Mouse (Mus musculus) hindbrain, embryonic 14.5 days (tissue): Measurements from ENCODE around the gene Nlk. TPM values are rescaled to one million over a fixed set of nuclear protein-coding genes. Genes with fewer than 3 reads are reported as not detected.

Source experiments
- ATAC-seq: fragments of 200-750 bp; cut with Nextera tagmentation; 2 replicates; pipeline ENCODE4 v1.8.0; 2017; ENCODE audit warnings: moderate number of reproducible peaks, mild to moderate bottlenecking, moderate TSS enrichment, moderate library complexity; ENCODE audit not compliant: low FRiP score
- DNase-seq: peaks from one replicate; pipeline ENCODE4 v3.0.0-alpha.2; 2015; ENCODE audit warnings: low spot score
- H3K27ac ChIP-seq: fragments of 300-500 bp; sonication (generic); 2 replicates; pipeline ENCODE4 v1.5.1; 2014; ENCODE audit warnings: mild to moderate bottlenecking, moderate library complexity
- H3K27me3 ChIP-seq: fragments of 300-500 bp; sonication (generic); 2 replicates; pipeline ENCODE4 v1.6.1; 2014; ENCODE audit warnings: mild to moderate bottlenecking, low read length, mixed read lengths; ENCODE audit not compliant: control insufficient read depth, insufficient read depth
- H3K36me3 ChIP-seq: fragments of 300-500 bp; sonication (generic); replicated peaks from 2 replicates; pipeline ENCODE4 v1.6.1; 2014; ENCODE audit not compliant: control insufficient read depth, insufficient read depth
- H3K4me1 ChIP-seq: fragments of 300-500 bp; sonication (generic); replicated peaks from 2 replicates; pipeline ENCODE4 v1.6.1; 2014; ENCODE audit warnings: antibody characterized with exemption, low read length, mixed read lengths; ENCODE audit not compliant: control insufficient read depth, insufficient read depth
- H3K4me2 ChIP-seq: fragments of 300-500 bp; sonication (generic); replicated peaks from 2 replicates; pipeline ENCODE4 v1.6.1; 2014; ENCODE audit warnings: mild to moderate bottlenecking, moderate library complexity
- H3K4me3 ChIP-seq: fragments of 300-500 bp; sonication (generic); replicated peaks from 2 replicates; pipeline ENCODE4 v1.5.1; 2014; ENCODE audit warnings: mild to moderate bottlenecking, low read length
- H3K9ac ChIP-seq: fragments of 300-500 bp; sonication (generic); 2 replicates; pipeline ENCODE4 v1.6.1; 2014
- H3K9me3 ChIP-seq: fragments of 300-500 bp; sonication (generic); 2 replicates; pipeline ENCODE4 v1.6.1; 2016; ENCODE audit warnings: low read length; ENCODE audit not compliant: control insufficient read depth
- WGBS: fragments of 180-500 bp; shearing (Covaris S2); extraction: QIAGEN DNeasy Blood & Tissue Kit; methylation state at CpG from one replicate; pipeline ENCODE4 v1.1.7; 2014; 5-methylcytosine and 5-hydroxymethylcytosine counted together
- polyA plus RNA-seq: library from polyadenylated mRNA; unstranded; fragments of >200 nt; fragmentation: Nextera tagmentation; extraction: Ambion mirVana; gene quantifications from 2 replicates; pipeline ENCODE4 v1.2.1, GENCODE M21; 2014

Nlk gene
- polyA plus RNA-seq, 1 experiment from 2014 or later: 29.3 TPM

DNA sequence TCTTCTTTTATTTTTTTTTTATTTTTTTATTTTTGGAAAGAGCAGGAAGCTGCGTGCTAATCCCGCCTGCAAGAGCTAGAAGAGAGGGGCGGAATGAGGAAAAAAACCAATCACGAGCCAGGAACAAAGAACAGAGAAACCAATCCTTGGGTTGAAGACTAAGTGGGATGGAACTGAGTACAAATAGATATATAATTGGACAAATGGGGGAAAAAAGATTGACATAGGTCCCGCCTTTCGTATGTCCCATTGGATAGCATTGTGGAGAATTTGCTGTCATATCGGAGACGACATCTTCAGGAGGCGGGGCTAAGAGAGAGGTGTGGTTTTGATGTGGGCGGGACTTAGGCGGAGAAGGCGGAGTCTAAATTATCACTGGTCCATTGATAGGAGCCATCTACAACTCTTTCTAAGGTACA lies 589 bp upstream of the Nlk start:
- peak overlapping the region; percentile 92 for H3K4me3 ChIP-seq
- under 1% methylated on average over 12 of the region's 12 CpGs for WGBS
- H3K36me3 ChIP-seq: no peaks in the 10 kb centered on the region
- peak overlapping the region; percentile 91 for H3K27ac ChIP-seq
- H3K27me3 ChIP-seq: no peaks in the 10 kb centered on the region
- ATAC-seq (peak; percentile 94), DNase-seq (peak; percentile 95)
- peak overlapping the region; percentile 2 for H3K4me2 ChIP-seq
- no peaks in the 10 kb centered on the region for H3K9me3 ChIP-seq
- peaks cover 36% of the 10 kb centered on the region for H3K4me1 ChIP-seq
- H3K9ac ChIP-seq: no peak overlapping the region

- Histone ChIP-seq H3K27me3 (no peaks in the 10 kb centered on the region), H3K9ac (0 out of 2 replicates have a peak overlapping the region, but pooled peaks have one; percentile 16), H3K4me1 (peaks cover 58% of the 10 kb centered on the region), H3K4me3 (peak overlapping the region; percentile 19), H3K9me3 (no peaks in the 10 kb centered on the region), H3K27ac (0 out of 2 replicates have a peak overlapping the region, but pooled peaks have one; percentile 26), H3K36me3 (no peaks in the 10 kb centered on the region), H3K4me2 (peak overlapping the region; percentile 81)
- WGBS: 47% methylated on average over 3 of the region's 3 CpGs
- no peak for DNase-seq
- ATAC-seq: no peak
Observed at GRCm38 (mm10) chr11:78694249-78694648, 2.9 kb downstream of the Nlk start.

DNA sequence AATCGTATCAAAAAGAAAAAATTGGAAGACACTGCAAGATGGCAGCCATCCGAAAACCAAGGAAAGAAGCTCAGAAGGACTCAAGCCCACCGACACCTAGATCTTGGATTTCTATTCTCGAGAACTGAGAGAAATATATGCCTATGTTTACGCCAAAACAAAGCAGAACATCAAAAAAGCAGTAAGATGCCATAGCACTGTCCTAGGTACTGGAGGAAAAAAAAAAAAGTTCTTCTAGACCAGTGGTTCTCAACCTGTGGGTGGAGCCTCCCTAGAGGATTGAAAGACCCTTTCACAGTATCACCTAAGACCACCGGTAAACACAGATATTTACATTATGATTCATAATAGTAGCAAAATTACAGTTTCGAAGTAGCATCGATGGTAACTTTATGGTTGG lies 3.9 kb downstream of the Nlk start:
- 97% methylated on average over 8 of the region's 8 CpGs for WGBS
- Histone ChIP-seq H3K36me3 (no peaks in the 10 kb centered on the region), H3K9ac (no peak overlapping the region), H3K4me2 (peak overlapping the region; percentile 81; the same call in 1 of the 2 replicates), H3K4me1 (peaks cover 67% of the 10 kb centered on the region), H3K9me3 (no peaks in the 10 kb centered on the region), H3K27ac (no peak overlapping the region), H3K27me3 (no peaks in the 10 kb centered on the region), H3K4me3 (no peak overlapping the region)
- DNase-seq (no peak), ATAC-seq (no peak)

DNA sequence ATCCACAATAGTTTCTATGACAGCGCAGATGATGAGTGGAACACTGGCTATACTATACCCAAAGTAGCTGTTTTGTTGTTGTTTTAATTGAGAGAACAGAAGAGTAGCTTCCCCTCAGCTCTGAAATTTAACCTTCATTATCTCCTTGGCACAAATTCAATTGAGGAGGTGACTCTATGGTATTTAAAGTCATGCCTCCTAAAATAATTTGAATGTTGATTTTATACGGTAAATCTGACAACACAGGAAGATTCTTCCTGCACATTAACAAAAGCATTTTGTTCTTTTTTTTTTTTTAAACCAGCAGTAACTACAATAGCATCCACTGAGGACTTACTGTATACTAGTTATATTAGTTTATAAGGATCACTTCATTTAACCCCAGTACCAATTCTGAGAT lies 6.0 kb downstream of the Nlk start:
- Histone ChIP-seq H3K9me3 (no peaks in the 10 kb centered on the region), H3K4me2 (no peak overlapping the region), H3K4me3 (no peak overlapping the region), H3K27me3 (no peaks in the 10 kb centered on the region), H3K4me1 (peaks cover 67% of the 10 kb centered on the region), H3K27ac (no peak overlapping the region), H3K36me3 (no peaks in the 10 kb centered on the region), H3K9ac (no peak overlapping the region)
- DNase-seq (no peak), ATAC-seq (no peak)
- whole genome bisulfite sequencing: 66% methylated on average over 2 of the region's 2 CpGs

GRCm38 (mm10) chr11:78690547-78690946 lies 6.6 kb downstream of the Nlk start:
- Histone ChIP-seq H3K36me3 (no peaks in the 10 kb centered on the region), H3K27me3 (no peaks in the 10 kb centered on the region), H3K4me2 (no peak overlapping the region), H3K4me1 (peaks cover 61% of the 10 kb centered on the region), H3K9me3 (no peaks in the 10 kb centered on the region), H3K4me3 (no peak overlapping the region), H3K9ac (no peak overlapping the region), H3K27ac (no peak overlapping the region)
- 91% methylated on average over 3 of the region's 3 CpGs for WGBS
- ATAC-seq: no peak
- no peak for DNase-seq

DNA sequence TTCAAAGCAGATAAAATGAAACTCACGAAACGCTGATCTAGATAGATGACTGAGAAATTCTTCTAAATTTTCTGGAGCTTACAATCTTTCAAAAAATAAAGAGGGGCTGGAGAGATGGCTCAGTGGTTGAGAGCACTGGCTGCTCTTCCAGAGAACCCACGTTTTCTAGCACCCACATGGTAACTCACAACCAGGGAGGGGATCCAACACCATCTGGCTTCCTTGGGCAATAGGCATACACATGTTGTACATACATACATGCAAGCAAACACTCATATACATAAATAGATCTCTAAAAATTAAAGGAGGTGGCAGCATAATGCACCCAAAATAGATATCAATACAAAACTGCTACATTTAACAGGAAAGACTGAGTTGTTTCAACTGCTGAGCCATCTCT lies 16.1 kb downstream of the Nlk start:
- Histone ChIP-seq H3K27ac (no peak overlapping the region), H3K9ac (no peak overlapping the region), H3K36me3 (no peaks in the 10 kb centered on the region), H3K4me3 (no peak overlapping the region), H3K9me3 (no peaks in the 10 kb centered on the region), H3K4me2 (no peak overlapping the region), H3K4me1 (no peaks in the 10 kb centered on the region; the same call in 1 of the 2 replicates), H3K27me3 (no peaks in the 10 kb centered on the region)
- WGBS: 91% methylated on average over 3 of the region's 3 CpGs
- DNase-seq (no peak), ATAC-seq (no peak)

DNA sequence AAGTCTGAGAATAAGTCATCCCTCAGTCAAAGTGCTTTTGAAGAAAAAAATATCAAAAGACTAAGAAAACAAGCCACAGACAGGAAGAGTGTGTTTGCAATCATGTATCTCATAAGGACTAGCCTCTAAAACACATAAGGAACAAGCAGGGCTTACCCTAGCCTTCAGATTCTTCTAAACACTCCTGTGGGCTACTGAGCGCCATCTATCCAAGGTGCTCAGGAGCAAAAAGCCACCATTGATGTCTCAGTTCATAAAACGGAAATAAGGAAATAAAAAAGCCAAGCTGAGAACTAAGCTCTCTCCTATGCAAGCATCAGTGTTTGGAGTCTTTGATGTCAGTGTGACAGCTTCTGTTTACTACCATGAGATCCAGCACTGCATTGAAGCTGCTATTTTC lies 18.4 kb downstream of the Nlk start:
- Histone ChIP-seq H3K4me3 (no peak overlapping the region), H3K4me1 (no peaks in the 10 kb centered on the region; the same call in 1 of the 2 replicates), H3K9ac (no peak overlapping the region), H3K9me3 (no peaks in the 10 kb centered on the region), H3K27ac (no peak overlapping the region), H3K27me3 (no peaks in the 10 kb centered on the region), H3K4me2 (no peak overlapping the region), H3K36me3 (no peaks in the 10 kb centered on the region)
- 84% methylated on average over 2 of the region's 2 CpGs for WGBS
- no peak for DNase-seq
- no peak for ATAC-seq

- Histone ChIP-seq H3K4me1 (peaks cover 9% of the 10 kb centered on the region), H3K9me3 (no peaks in the 10 kb centered on the region), H3K27ac (no peak overlapping the region), H3K4me3 (no peak overlapping the region), H3K36me3 (no peaks in the 10 kb centered on the region), H3K27me3 (no peaks in the 10 kb centered on the region), H3K4me2 (no peak overlapping the region), H3K9ac (no peak overlapping the region)
- WGBS: 33% methylated on average over 3 of the region's 3 CpGs
- ATAC-seq: no peak
- no peak for DNase-seq
Observed at GRCm38 (mm10) chr11:78668647-78669046, 28.5 kb downstream of the Nlk start.

- WGBS: 71% methylated on average over 2 of the region's 2 CpGs
- Histone ChIP-seq H3K27ac (no peak overlapping the region), H3K36me3 (no peaks in the 10 kb centered on the region), H3K4me2 (no peak overlapping the region), H3K27me3 (no peaks in the 10 kb centered on the region), H3K9me3 (no peaks in the 10 kb centered on the region), H3K9ac (no peak overlapping the region), H3K4me3 (no peak overlapping the region), H3K4me1 (peaks cover 2% of the 10 kb centered on the region)
- no peak for ATAC-seq
- DNase-seq: no peak
Observed at GRCm38 (mm10) chr11:78664853-78665252, 32.3 kb downstream of the Nlk start.

GRCm38 (mm10) chr11:78663916-78664315 lies 33.3 kb downstream of the Nlk start:
- Histone ChIP-seq H3K36me3 (no peaks in the 10 kb centered on the region), H3K4me1 (no peaks in the 10 kb centered on the region), H3K4me2 (no peak overlapping the region), H3K27ac (no peak overlapping the region), H3K4me3 (no peak overlapping the region), H3K9ac (no peak overlapping the region), H3K27me3 (no peaks in the 10 kb centered on the region), H3K9me3 (no peaks in the 10 kb centered on the region)
- no peak for ATAC-seq
- WGBS: 61% methylated on average over 4 of the region's 4 CpGs
- no peak for DNase-seq
